Mouse (Mus musculus) midbrain, embryonic 11.5 days (tissue): ENCODE measurements at regions not wholly inside any gene's neighbourhood (a gene's known extent, or its start where the extent isn't known, plus 50 kb on each side); places are given as distances from the start of the nearest gene placed in this dataset.

Experiments
- ATAC-seq: fragments of 200-750 bp; cut with Nextera tagmentation; 2 replicates; pipeline ENCODE4 v1.8.0; 2017; ENCODE audit warnings: moderate TSS enrichment, moderate library complexity; ENCODE audit not compliant: low FRiP score
- DNase-seq: peaks from one replicate; pipeline ENCODE4 v3.0.0; 2015; ENCODE audit warnings: low spot score; ENCODE audit errors: missing footprints
- H3K27ac ChIP-seq: fragments of 300-500 bp; sonication (generic); 2 replicates; pipeline ENCODE4 v1.5.1; 2014; ENCODE audit warnings: low read depth, low read length
- H3K27me3 ChIP-seq: fragments of 300-500 bp; sonication (generic); 2 replicates; pipeline ENCODE4 v1.6.1; 2014; ENCODE audit warnings: mild to moderate bottlenecking, low read length, moderate library complexity, mixed read lengths; ENCODE audit not compliant: control insufficient read depth, insufficient read depth
- H3K36me3 ChIP-seq: fragments of 300-500 bp; sonication (generic); 2 replicates; pipeline ENCODE4 v1.6.1; 2014; ENCODE audit warnings: mild to moderate bottlenecking, low read length, moderate library complexity, mixed read lengths; ENCODE audit not compliant: control insufficient read depth, insufficient read depth
- H3K4me1 ChIP-seq: fragments of 300-500 bp; sonication (generic); 2 replicates; pipeline ENCODE4 v1.6.1; 2014; ENCODE audit warnings: low read length; ENCODE audit not compliant: control insufficient read depth, insufficient read depth
- H3K4me2 ChIP-seq: fragments of 300-500 bp; sonication (generic); 2 replicates; pipeline ENCODE4 v1.6.1; 2014; ENCODE audit warnings: mild to moderate bottlenecking, moderate library complexity
- H3K4me3 ChIP-seq: fragments of 300-500 bp; sonication (generic); 2 replicates; pipeline ENCODE4 v1.5.1; 2014; ENCODE audit warnings: low read depth, low read length
- H3K9ac ChIP-seq: fragments of 300-500 bp; sonication (generic); 2 replicates; pipeline ENCODE4 v1.6.1; 2014; ENCODE audit warnings: low read length
- H3K9me3 ChIP-seq: fragments of 300-500 bp; sonication (generic); 2 replicates; pipeline ENCODE4 v1.6.1; 2016; ENCODE audit warnings: low read length; ENCODE audit not compliant: control insufficient read depth
- WGBS: fragments of 180-500 bp; shearing (Covaris S2); extraction: QIAGEN DNeasy Blood & Tissue Kit; methylation state at CpG from one replicate; pipeline ENCODE4 v1.1.7; 2014; 5-methylcytosine and 5-hydroxymethylcytosine counted together

DNA sequence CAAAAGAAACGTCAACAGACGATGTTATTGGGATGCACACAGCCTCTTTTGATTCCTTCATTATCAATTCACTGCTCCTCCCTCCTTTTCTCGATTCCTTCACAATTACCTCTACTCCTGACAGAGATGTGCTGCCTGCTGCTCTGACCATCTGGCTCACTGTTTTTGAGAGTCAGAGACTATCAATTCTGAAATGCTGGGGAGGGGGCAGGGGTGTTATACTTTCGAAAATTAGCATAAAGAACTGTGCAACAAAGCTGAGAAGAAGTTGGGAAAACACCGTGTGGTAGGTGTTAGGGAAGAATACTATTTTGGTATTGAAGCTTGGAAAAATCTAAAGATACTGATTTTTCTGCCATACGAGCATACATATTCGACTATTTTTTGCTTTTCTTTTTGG lies 96.4 kb downstream of the Nedd1 start:
- Histone ChIP-seq H3K9me3 (no peaks in the 10 kb centered on the region), H3K27me3 (no peaks in the 10 kb centered on the region), H3K4me2 (no peak overlapping the region), H3K9ac (no peak overlapping the region), H3K36me3 (no peaks in the 10 kb centered on the region), H3K4me3 (no peak overlapping the region), H3K4me1 (no peaks in the 10 kb centered on the region), H3K27ac (no peak overlapping the region)
- no peak for DNase-seq
- 83% methylated on average over 7 of the region's 7 CpGs for WGBS
- ATAC-seq, result no peak

DNA sequence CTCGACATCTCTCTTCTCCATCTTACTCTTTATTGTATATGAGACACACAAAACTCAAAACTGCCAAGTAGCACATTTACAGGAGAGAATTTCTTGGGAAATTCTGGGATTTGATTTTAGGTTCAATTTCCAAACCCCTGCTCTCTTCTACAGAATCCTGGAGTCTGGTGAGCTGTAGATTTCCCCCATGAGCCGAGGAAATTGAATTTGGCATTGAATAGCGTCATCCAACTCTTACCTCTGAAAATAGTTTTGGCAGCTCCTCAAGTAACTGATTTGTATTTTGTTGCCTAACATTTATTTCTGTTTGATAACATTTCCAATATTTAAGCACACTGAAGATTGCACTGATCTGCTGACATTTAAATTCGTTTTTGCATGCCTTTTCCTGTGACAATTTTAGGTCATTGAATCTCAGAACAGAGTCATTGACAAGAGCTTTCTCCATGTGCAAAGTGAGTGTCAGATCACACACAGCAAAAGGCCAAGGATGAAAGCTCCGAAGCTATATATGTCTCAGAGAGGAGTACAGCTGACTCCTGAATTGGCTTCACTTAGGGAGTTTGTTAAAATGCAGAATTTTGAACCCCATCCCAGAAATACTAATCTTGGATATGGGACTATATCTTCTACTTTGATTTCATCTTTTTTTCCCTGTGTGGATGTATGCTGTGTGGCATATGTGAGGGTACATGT lies 106.4 kb downstream of the Nedd1 start:
- no peaks in the 10 kb centered on the region for H3K9me3 ChIP-seq
- WGBS, result 86% methylated on average over 4 of the region's 5 CpGs
- H3K9ac ChIP-seq, result no peak overlapping the region
- peak; percentile 45 for DNase-seq
- H3K36me3 ChIP-seq, result no peaks in the 10 kb centered on the region
- H3K4me2 ChIP-seq, result no peak overlapping the region
- no peak for ATAC-seq
- no peak overlapping the region for H3K4me3 ChIP-seq
- no peak overlapping the region for H3K27ac ChIP-seq
- H3K27me3 ChIP-seq, result no peaks in the 10 kb centered on the region
- H3K4me1 ChIP-seq, result no peaks in the 10 kb centered on the region

DNA sequence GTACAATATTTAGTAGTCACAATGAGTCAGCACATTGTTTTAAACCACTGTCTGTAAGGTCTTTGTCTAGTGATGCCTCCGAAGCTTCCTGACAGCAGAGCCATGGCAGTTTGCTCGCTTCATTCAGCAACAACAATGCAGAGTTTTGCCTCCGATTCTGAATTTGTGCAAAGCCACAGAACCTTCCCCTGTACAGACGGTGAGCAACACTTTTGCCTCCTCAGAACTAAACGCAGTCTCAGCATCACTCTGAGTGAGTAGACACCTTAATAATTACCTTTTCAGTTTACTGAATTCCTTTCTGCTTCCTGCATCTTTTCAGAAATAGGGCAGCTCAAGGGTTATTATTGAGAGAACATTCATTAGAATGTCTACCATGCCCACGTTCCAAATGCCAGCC lies 107.9 kb downstream of the Nedd1 start:
- Histone ChIP-seq H3K36me3 (no peaks in the 10 kb centered on the region), H3K4me2 (no peak overlapping the region), H3K9me3 (no peaks in the 10 kb centered on the region), H3K27ac (no peak overlapping the region), H3K9ac (no peak overlapping the region), H3K27me3 (no peaks in the 10 kb centered on the region), H3K4me1 (no peaks in the 10 kb centered on the region), H3K4me3 (no peak overlapping the region)
- 55% methylated on average over 6 of the region's 6 CpGs for WGBS
- ATAC-seq (no peak), DNase-seq (peak; percentile 82)

DNA sequence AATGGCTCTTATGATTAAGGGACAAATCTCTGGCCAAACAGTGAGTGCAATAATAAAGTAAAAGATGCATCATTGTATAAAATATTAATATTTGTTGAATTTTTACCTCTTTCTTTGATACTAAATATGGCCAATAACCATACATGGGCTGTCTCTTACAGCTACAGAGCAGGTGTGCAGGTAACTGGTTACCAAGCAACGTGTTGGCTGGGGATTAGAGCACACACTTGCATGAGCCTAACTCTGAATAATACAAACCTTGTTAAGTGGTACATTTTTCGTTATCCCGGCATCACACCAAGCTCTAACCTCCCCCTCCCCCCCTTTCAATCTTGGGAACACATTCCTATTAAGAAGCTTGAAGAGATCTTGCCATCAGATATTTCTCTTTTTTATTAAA lies 111.2 kb downstream of the Nedd1 start:
- ATAC-seq (no peak), DNase-seq (no peak)
- Histone ChIP-seq H3K4me2 (no peak overlapping the region), H3K27ac (no peak overlapping the region), H3K4me1 (peaks cover 2% of the 10 kb centered on the region; the same call in 1 of the 2 replicates), H3K9ac (no peak overlapping the region), H3K36me3 (no peaks in the 10 kb centered on the region), H3K4me3 (no peak overlapping the region), H3K9me3 (no peaks in the 10 kb centered on the region), H3K27me3 (no peaks in the 10 kb centered on the region)
- WGBS, result 90% methylated on average over 3 of the region's 3 CpGs

DNA sequence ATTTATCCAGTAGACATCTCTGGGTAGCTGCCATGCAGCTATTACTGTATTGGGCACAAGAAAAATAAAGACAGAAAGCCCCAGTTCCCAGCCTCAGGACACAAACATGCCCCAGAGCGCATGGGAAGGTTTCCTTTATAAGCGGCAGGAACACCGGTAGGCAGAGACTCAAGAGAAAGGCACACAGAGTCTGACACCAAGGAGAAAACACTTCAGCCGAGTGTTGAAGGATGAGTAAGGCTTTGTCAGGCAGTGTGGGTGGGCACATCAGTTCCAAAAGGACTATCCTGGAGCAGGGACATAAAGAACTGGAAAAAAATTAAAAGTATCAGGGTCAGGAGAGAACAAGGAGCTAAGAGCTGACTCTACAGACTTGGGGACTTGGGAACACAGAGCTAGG lies 115.5 kb downstream of the Nedd1 start:
- no peak for ATAC-seq
- WGBS, result 30% methylated on average over 4 of the region's 4 CpGs
- H3K27ac ChIP-seq, result no peak overlapping the region

DNA sequence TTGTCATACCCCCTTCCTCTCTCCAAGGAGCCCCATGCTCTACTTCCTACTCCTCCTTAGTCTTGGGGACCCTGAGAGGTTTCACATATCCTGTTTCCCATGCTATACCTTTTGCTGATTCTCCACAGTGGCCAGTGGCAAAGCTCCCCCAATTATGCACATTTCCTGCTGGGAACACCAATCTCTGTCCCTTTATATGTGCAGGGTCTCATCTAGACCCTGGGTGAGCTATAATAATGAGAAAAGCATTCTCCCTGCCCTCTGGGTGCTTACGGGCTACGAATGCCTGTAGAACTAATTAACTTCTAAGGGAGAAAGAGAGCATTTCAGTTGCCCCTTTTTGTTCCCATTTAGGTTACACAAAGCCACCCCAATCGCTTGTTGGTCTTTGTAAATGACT lies 116.6 kb downstream of the Nedd1 start:
- DNase-seq (peak; percentile 53), ATAC-seq (no peak)
- Histone ChIP-seq H3K4me3 (no peak overlapping the region), H3K4me2 (no peak overlapping the region), H3K36me3 (no peaks in the 10 kb centered on the region), H3K27me3 (no peaks in the 10 kb centered on the region), H3K9ac (no peak overlapping the region), H3K4me1 (peaks cover 2% of the 10 kb centered on the region; the same call in 1 of the 2 replicates), H3K27ac (no peak overlapping the region), H3K9me3 (no peaks in the 10 kb centered on the region)
- 30% methylated on average over 3 of the region's 3 CpGs for WGBS

More for the DNA sequence above, 115.5 kb downstream of the Nedd1 start:
- Histone ChIP-seq H3K4me2 (no peak overlapping the region), H3K4me3 (no peak overlapping the region), H3K36me3 (no peaks in the 10 kb centered on the region), H3K9me3 (no peaks in the 10 kb centered on the region), H3K4me1 (peaks cover 2% of the 10 kb centered on the region; the same call in 1 of the 2 replicates), H3K27me3 (no peaks in the 10 kb centered on the region), H3K9ac (no peak overlapping the region)
- DNase-seq, result peak; percentile 84

DNA sequence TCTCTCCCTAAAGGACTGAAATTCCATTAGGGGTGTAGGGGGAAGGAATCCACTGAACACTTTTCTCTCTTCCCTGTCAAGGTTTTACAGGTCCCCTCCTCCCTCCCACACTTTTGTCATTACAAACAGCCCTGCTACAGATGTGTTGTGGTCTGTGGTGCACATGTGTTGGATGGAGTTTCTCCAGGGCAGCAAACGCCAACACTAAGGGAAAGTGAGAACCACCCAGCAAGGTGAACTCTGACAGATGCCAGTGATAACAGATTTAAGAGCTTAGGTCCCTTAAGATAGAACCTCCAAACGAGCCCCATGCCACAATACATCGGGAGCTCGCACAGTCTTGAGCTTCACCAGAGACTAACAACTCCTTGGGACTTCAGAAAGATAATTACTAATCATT lies 122.1 kb downstream of the Nedd1 start:
- WGBS, result 80% methylated on average over 4 of the region's 4 CpGs

DNA sequence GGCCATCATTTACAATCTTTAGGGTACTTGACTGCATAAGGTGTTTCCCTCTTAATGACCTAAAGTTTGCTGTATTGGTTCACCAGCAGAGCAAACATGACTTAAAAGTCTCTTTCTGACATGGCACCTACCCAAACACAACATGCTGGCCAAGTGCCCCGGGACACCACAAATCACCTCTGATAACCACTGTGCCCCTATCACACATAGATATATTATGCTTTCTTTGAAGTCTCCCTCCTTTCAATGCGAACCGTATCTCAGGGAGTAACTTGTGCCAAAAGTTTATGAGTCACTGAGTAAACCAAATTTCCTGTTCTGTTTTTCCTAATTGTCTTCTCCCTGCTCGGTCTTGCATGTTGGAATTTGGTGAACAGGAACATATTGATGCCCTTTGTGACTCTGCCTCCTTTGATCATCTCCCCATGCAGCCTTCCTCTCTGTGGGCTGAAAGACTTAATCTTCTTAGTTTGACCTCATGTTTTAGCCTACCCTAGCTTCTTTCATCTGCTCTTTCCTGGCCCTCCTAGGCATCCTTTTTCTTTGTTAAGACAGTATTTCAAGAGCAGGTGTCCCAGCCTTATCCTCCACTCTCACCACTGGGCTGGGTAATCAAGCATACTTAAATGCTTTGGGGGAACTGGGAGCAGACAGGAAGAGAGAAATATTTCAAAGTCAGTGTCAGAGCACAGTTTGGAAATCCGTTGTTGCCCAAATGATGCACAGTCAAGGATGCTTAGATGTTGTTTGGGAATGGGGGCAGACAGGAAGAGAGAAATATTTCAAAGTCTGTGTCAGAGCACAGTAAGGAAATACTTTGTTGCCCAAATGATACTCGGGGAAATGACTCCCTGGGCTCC lies 126.5 kb downstream of the Nedd1 start:
- Histone ChIP-seq H3K4me1 (peaks cover 9% of the 10 kb centered on the region), H3K4me3 (no peak overlapping the region), H3K27ac (no peak overlapping the region; the same call in 1 of the 2 replicates), H3K36me3 (no peaks in the 10 kb centered on the region), H3K4me2 (no peak overlapping the region), H3K27me3 (no peaks in the 10 kb centered on the region), H3K9me3 (no peaks in the 10 kb centered on the region), H3K9ac (no peak overlapping the region)
- ATAC-seq (peak; percentile 16; the same call in 1 of the 2 replicates), DNase-seq (peak; percentile 82)
- 7% methylated on average over 6 of the region's 6 CpGs for WGBS

More for the DNA sequence above, 122.1 kb downstream of the Nedd1 start:
- Histone ChIP-seq H3K9ac (no peak overlapping the region), H3K4me2 (no peak overlapping the region), H3K36me3 (no peaks in the 10 kb centered on the region), H3K9me3 (no peaks in the 10 kb centered on the region), H3K27me3 (no peaks in the 10 kb centered on the region), H3K27ac (no peak overlapping the region), H3K4me1 (peaks cover 9% of the 10 kb centered on the region), H3K4me3 (no peak overlapping the region)
- ATAC-seq (no peak), DNase-seq (no peak)

DNA sequence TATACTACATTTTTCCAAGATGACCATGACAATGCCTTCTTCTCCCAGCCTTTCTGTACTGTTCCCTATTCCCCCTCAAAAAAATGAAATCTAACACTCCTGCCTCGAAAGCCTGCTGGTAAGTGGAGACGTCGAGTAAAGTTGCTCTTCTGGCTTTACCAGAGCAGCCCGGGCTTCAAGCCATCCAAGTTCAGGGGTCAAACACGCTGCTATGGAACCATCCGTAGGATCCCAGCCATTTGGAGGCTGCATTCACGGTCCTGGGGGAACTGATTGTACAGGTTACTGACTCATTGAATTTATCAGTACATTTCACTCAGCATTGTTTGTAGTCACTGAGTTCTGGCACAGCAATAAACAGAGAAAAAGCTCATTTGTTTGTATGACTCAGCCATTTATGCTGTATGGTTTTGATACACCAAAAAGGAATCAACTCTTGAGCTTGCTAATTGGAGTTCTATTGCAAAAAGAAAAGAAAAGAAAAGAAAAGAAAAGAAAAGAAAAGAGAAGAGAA lies 128.2 kb downstream of the Nedd1 start:
- ATAC-seq (no peak), DNase-seq (no peak)
- Histone ChIP-seq H3K9ac (no peak overlapping the region), H3K27ac (no peak overlapping the region), H3K9me3 (no peaks in the 10 kb centered on the region), H3K4me2 (no peak overlapping the region), H3K4me3 (no peak overlapping the region), H3K4me1 (peaks cover 9% of the 10 kb centered on the region), H3K36me3 (no peaks in the 10 kb centered on the region), H3K27me3 (no peaks in the 10 kb centered on the region)
- WGBS, result 82% methylated on average over 7 of the region's 7 CpGs
